Mouse (Mus musculus) forebrain, embryonic 15.5 days (tissue): ENCODE measurements around the gene 1700066M21Rik. TPM values are rescaled to one million over a fixed set of nuclear protein-coding genes. Genes with fewer than 3 reads are reported as not detected.

Experiments
- ATAC-seq: fragments of 200-750 bp; cut with Nextera tagmentation; replicated peaks from 2 replicates; pipeline ENCODE4 v1.8.0; 2017; ENCODE audit warnings: mild to moderate bottlenecking, moderate TSS enrichment, moderate library complexity
- H3K27ac ChIP-seq: fragments of 300-500 bp; sonication (generic); replicated peaks from 2 replicates; pipeline ENCODE4 v1.5.1; 2015; ENCODE audit warnings: mild to moderate bottlenecking, inconsistent platforms
- H3K27me3 ChIP-seq: fragments of 300-500 bp; sonication (generic); 2 replicates; pipeline ENCODE4 v1.6.1; 2015; ENCODE audit warnings: inconsistent platforms
- H3K36me3 ChIP-seq: fragments of 300-500 bp; sonication (generic); 2 replicates; pipeline ENCODE4 v1.6.1; 2015; ENCODE audit warnings: mild to moderate bottlenecking, inconsistent platforms
- H3K4me1 ChIP-seq: fragments of 300-500 bp; sonication (generic); 2 replicates; pipeline ENCODE4 v1.6.1; 2015; ENCODE audit warnings: inconsistent platforms
- H3K4me2 ChIP-seq: fragments of 300-500 bp; sonication (generic); replicated peaks from 2 replicates; pipeline ENCODE4 v1.6.1; 2015; ENCODE audit warnings: mild to moderate bottlenecking, inconsistent platforms
- H3K4me3 ChIP-seq: fragments of 300-500 bp; sonication (generic); 2 replicates; pipeline ENCODE4 v1.5.1; 2015; ENCODE audit warnings: mild to moderate bottlenecking, inconsistent platforms
- H3K9ac ChIP-seq: fragments of 300-500 bp; sonication (generic); replicated peaks from 2 replicates; pipeline ENCODE4 v1.6.1; 2015; ENCODE audit warnings: mild to moderate bottlenecking, inconsistent platforms
- H3K9me3 ChIP-seq: fragments of 300-500 bp; sonication (generic); 2 replicates; pipeline ENCODE4 v1.6.1; 2016; ENCODE audit warnings: inconsistent platforms
- WGBS: fragments of 180-500 bp; shearing (Covaris S2); methylation state at CpG from one replicate; pipeline ENCODE4 v1.1.7; 2015; ENCODE audit warnings: mixed read lengths; 5-methylcytosine and 5-hydroxymethylcytosine counted together
- polyA plus RNA-seq: library from polyadenylated mRNA; unstranded; fragments of >200 nt; fragmentation: Nextera tagmentation; extraction: Ambion mirVana; gene quantifications from 2 replicates; pipeline ENCODE4 v1.2.1, GENCODE M21; 2015

Gene 1700066M21Rik
- polyA plus RNA-seq, 1 experiment from 2014 or later = 34.1 TPM

DNA sequence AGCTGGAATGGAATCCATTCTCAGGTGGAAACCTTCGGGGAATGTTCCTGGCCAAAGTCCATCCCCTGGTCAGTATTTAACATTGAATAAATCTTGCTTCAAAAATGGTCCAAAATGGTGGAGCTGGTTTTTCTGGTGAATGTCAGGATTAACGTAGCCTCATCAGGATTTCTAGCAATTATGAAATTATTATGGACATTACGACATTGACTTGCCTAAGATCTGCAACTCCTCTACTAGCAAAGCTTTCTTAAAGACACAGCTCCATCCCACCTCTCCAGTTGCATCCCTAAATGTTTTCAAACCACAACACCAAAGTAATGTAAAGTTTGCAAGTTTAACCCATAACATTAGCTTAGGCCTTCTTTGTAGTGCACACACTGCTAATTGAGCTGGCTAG, 10.0 kb upstream of the 1700066M21Rik start:
- H3K9ac ChIP-seq = no peak overlapping the region
- no peaks in the 10 kb centered on the region for H3K9me3 ChIP-seq
- no peak overlapping the region for H3K4me3 ChIP-seq
- no peak for ATAC-seq
- H3K4me1 ChIP-seq = no peaks in the 10 kb centered on the region
- H3K27me3 ChIP-seq = no peaks in the 10 kb centered on the region
- no peak overlapping the region for H3K27ac ChIP-seq
- no peaks in the 10 kb centered on the region for H3K36me3 ChIP-seq
- 94% methylated on average over 3 of the region's 3 CpGs for WGBS
- no peak overlapping the region for H3K4me2 ChIP-seq

DNA sequence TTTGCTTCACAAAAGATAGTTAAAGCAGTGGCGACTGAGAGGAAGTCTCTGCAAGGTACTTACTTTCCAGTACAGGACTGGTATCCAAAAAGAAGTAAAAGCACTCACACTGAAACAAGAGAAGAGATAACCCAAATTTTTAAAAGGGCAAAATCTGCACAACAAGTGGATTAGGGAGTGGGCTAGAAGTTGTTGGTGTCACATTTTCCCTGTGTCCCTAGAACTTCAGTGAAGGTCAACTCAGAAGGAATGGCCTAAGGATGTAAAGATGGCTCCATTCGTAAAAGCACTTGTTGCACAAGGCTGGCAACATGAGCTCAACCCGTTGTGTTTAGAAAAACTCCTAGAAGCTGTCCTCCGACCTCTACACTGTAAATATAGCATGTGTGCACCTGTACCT, 8.3 kb upstream of the 1700066M21Rik start:
- WGBS = 84% methylated on average over 4 of the region's 4 CpGs
- Histone ChIP-seq H3K9ac (no peak overlapping the region), H3K27me3 (no peaks in the 10 kb centered on the region), H3K4me1 (no peaks in the 10 kb centered on the region), H3K27ac (no peak overlapping the region), H3K4me2 (no peak overlapping the region), H3K9me3 (no peaks in the 10 kb centered on the region), H3K4me3 (no peak overlapping the region), H3K36me3 (no peaks in the 10 kb centered on the region)
- no peak for ATAC-seq

DNA sequence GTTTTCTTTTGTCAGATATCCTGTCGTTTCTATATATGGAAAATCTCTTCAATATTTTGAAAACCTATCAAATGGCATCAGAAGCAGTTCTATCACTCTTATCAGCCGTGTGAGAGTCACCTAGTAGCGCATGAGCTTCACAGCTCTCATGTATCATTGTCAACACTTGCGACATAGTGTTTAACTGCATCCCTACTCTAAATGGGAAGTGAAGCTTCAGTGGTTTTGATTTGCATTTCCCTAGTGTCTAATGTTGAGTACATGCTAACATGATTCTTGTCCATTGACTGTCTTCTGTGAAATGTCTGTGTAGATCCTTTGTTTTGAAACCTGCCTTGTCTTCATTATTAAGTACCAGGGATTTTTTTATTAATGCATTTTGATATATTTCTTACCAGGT, 7.0 kb upstream of the 1700066M21Rik start:
- H3K9ac ChIP-seq = no peak overlapping the region
- WGBS = 87% methylated on average over 4 of the region's 4 CpGs
- no peak for ATAC-seq
- H3K4me1 ChIP-seq = no peaks in the 10 kb centered on the region
- H3K36me3 ChIP-seq = no peaks in the 10 kb centered on the region
- no peaks in the 10 kb centered on the region for H3K9me3 ChIP-seq
- H3K4me3 ChIP-seq = no peak overlapping the region
- no peaks in the 10 kb centered on the region for H3K27me3 ChIP-seq
- no peak overlapping the region for H3K4me2 ChIP-seq
- no peak overlapping the region for H3K27ac ChIP-seq

DNA sequence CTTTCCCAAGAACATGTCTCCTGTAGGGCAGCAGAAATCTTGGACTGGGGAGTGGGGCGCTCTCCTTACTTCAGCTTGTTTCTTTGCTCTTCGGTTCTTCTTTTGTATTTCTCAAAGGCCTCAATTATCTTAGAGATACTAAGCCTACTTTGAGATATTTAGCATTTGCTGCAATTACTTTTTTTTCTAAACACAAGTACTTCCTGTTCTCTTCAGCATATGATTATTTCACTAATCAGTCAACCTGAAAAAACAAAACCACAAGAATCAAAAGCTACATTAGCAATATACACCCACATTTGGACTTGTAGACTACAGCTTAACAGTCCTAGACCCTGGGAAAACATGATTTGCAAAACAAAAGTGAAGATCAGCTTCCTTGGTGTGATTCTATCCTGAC, 2.1 kb upstream of the 1700066M21Rik start:
- Histone ChIP-seq H3K36me3 (no peaks in the 10 kb centered on the region), H3K4me1 (peaks cover 28% of the 10 kb centered on the region), H3K9me3 (no peaks in the 10 kb centered on the region), H3K27ac (no peak overlapping the region), H3K27me3 (no peaks in the 10 kb centered on the region), H3K4me3 (no peak overlapping the region), H3K9ac (no peak overlapping the region), H3K4me2 (no peak overlapping the region)
- no peak for ATAC-seq
- 92% methylated on average over 2 of the region's 2 CpGs for WGBS

DNA sequence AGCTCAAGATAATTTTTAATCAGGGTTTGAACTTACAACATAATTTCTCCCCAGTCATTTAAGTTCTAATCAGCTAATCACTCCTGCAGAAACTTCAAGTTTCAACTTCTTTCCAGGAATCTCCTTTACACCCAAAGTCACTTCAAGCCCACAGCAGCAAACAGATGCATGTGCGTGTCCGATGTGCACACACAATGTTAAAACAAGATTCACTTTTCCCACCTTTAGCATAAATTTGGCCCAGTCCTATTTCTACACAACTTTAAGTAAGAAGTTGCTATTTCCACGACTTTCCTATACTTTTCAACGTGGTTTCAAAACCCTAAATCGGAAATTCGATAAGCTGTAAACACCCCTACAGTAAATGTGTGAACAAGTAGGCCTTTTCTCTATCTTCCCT, 614 bp upstream of the 1700066M21Rik start:
- peak overlapping the region; percentile 93 for H3K4me3 ChIP-seq
- WGBS = 70% methylated on average over 6 of the region's 6 CpGs
- 0 out of 2 replicates have a peak overlapping the region, but pooled peaks have one; percentile 92 for H3K9ac ChIP-seq
- no peaks in the 10 kb centered on the region for H3K36me3 ChIP-seq
- peak overlapping the region; percentile 56 for H3K4me2 ChIP-seq
- no peaks in the 10 kb centered on the region for H3K9me3 ChIP-seq
- no peak for ATAC-seq
- H3K27me3 ChIP-seq = no peaks in the 10 kb centered on the region
- H3K4me1 ChIP-seq = peaks cover 28% of the 10 kb centered on the region
- H3K27ac ChIP-seq = no peak overlapping the region

DNA sequence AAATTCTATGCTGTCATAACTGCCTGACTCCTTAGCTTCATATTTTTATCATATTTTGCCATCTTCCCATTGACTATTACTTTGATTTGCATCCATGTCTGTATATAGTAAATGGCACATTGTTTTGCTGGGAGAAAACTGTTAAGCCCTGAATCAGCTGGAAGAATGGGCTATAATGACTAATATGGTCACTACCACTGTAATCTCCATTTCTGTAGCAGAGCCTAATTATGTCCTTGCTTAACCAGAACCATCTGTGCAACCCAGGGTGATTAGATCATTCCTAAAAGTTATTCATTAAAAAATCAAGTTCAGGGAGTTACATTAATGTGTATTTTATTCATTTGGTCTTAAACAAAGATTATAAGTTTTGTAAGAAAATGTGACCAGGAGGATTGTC, 9.1 kb downstream of the 1700066M21Rik start:
- Histone ChIP-seq H3K9ac (no peak overlapping the region), H3K9me3 (no peaks in the 10 kb centered on the region), H3K4me1 (peaks cover 32% of the 10 kb centered on the region), H3K27me3 (no peaks in the 10 kb centered on the region), H3K4me3 (no peak overlapping the region), H3K27ac (peak overlapping the region; percentile 34; the same call in 1 of the 2 replicates), H3K36me3 (0 out of 2 replicates have a peak, but pooled peaks cover 3% of the 10 kb centered on the region), H3K4me2 (no peak overlapping the region)
- ATAC-seq = no peak

DNA sequence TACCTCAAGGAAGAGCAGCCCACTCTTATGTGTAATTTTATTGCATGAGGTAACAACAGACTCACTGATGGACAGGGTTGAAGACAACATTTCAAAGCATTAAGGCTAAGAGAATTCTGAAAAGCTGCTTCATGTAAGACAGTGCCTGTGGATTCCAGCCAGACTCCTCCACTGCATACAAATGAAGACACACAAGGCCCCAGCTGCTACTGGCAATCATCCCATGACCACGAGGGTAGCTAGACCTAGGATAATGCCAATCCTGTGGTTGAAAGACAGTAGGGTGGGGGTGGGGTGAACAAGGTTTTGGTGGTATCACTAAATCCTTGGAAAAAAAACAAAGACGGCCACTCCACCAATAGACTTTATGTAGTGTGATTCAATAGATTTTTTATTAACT, 10.5 kb downstream of the 1700066M21Rik start:
- Histone ChIP-seq H3K4me1 (peaks cover 32% of the 10 kb centered on the region), H3K9me3 (no peaks in the 10 kb centered on the region), H3K9ac (no peak overlapping the region), H3K36me3 (peaks cover 8% of the 10 kb centered on the region; the same call in 1 of the 2 replicates), H3K27ac (peak overlapping the region; percentile 69), H3K4me3 (no peak overlapping the region), H3K4me2 (no peak overlapping the region), H3K27me3 (no peaks in the 10 kb centered on the region)
- ATAC-seq = peak; percentile 87
- 20% methylated on average over 2 of the region's 2 CpGs for WGBS

DNA sequence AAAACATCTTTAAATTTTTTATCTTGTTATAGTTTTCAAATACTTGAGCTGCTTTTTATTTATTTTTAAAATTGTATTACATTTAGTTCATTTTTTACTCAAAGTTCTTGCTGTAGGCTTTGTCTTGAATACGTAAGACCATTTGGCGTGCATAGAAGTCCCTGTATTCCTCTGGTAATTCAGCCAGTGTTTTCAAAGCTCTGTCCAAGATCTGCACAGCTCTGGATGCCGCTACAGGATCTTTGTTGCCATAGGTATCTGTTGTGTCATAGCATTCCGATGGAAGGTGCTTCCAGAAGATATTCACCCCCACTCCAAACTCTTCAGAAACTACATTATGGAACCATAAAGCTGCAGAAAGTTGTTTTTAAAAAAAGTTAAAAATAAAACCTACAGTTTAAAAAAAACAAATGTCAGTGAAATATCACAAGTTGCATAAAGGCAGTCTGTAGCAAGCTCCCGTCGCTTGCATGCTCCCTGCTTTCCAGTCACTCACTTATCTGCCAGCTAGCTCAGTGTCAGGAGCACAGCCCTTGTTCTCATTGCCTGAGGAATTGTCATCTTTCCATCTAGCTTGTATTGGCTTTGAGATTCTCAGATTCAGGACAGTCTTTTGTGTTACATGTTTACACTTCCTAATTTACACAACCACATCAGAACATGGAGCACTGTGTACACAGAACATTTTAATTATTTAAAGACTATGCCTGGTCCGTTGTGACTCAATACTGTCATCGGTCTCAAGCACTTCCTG, 11.2 kb downstream of the 1700066M21Rik start:
- no peak overlapping the region for H3K4me3 ChIP-seq
- ATAC-seq = peak; percentile 62; the same call in 1 of the 2 replicates
- peak overlapping the region; percentile 59 for H3K27ac ChIP-seq
- H3K9me3 ChIP-seq = no peaks in the 10 kb centered on the region
- H3K4me2 ChIP-seq = no peak overlapping the region
- WGBS = 67% methylated on average over 8 of the region's 8 CpGs
- H3K36me3 ChIP-seq = peaks cover 15% of the 10 kb centered on the region; the same call in 1 of the 2 replicates
- H3K9ac ChIP-seq = no peak overlapping the region
- no peaks in the 10 kb centered on the region for H3K27me3 ChIP-seq
- peaks cover 32% of the 10 kb centered on the region for H3K4me1 ChIP-seq

DNA sequence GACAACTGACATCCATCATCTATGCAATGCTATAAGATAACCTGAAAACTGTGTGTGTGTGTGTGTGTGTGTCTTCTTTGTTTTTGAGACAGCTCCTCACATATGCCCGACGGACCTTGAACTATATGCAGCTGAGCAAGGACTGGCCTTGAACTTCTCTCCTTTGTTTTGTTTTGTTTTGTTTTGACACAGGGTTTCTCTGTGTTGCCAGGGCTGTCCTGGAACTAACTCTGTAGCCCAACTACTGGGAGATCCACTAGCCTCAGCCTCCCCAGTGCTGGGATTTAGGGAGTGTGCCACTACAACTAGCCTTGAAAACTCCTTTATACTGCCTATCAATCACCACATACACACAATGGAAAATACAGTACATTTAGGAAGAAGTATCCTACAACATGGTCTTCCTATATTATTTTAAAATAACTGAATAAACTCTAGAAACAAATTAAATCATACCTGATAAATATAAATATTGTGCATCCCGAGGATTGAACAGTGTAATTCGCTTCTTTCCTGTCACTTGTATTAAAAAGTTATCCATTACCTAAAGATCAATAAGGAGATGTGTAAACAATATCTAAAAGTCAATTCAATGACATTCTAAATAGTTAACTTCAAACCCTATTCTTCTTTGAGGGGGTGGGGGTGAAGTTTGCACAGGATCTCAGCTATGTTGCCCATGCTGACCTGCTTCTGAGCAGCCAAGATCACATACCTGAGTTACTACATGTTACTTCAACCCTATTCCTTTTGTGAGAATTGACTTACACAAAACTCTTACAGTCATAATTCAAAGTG, 13.8 kb downstream of the 1700066M21Rik start:
- H3K4me3 ChIP-seq = no peak overlapping the region
- H3K9ac ChIP-seq = no peak overlapping the region
- no peak overlapping the region for H3K27ac ChIP-seq
- peaks cover 24% of the 10 kb centered on the region for H3K36me3 ChIP-seq
- no peaks in the 10 kb centered on the region for H3K27me3 ChIP-seq
- no peaks in the 10 kb centered on the region for H3K9me3 ChIP-seq
- H3K4me2 ChIP-seq = no peak overlapping the region
- H3K4me1 ChIP-seq = peaks cover 24% of the 10 kb centered on the region
- no peak for ATAC-seq
- WGBS = 95% methylated on average over 4 of the region's 4 CpGs

DNA sequence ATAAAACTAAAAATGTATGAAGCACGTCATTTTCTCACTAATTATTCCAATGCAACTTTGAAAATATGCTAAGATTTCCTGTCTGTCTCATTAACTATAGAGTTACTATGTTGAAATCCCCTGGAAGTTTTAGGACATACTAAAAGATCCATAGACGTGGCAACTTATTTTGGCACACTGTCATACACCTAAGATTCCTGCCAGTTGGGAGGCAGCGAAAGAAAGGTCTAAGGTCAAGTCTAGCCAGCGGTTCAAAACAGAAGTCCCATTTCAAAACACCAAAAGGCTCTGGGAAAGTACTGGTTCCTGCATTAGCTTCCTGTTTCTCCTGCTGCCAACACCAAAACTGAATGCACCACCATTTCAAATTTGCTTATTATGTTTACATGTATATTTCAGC, 15.0 kb downstream of the 1700066M21Rik start:
- Histone ChIP-seq H3K4me2 (no peak overlapping the region), H3K27me3 (no peaks in the 10 kb centered on the region), H3K36me3 (peaks cover 33% of the 10 kb centered on the region), H3K4me1 (peaks cover 14% of the 10 kb centered on the region), H3K9me3 (no peaks in the 10 kb centered on the region), H3K9ac (no peak overlapping the region), H3K4me3 (no peak overlapping the region), H3K27ac (no peak overlapping the region)
- WGBS = 84% methylated on average over 4 of the region's 4 CpGs
- ATAC-seq = no peak

DNA sequence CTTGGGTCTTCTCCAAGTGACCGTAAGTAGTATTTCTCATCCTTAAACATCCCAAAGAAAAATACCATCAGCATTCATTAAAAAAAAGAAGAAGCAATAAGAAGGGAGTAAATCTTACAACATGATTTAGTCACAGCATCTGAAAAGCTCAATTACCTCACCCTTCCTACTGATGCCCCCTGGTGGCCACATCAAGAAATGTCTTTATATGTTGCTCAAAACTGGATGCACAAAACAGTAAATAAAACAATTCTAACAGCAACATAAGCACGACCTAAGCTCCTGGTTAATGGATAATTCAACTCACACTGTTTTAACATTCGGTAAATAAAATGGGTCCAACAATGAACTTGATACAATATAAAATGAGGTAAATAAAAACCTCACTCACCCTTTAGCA, 16.6 kb downstream of the 1700066M21Rik start:
- H3K4me1 ChIP-seq = peaks cover under 1% of the 10 kb centered on the region; the same call in 1 of the 2 replicates
- WGBS = 64% methylated on average over 3 of the region's 3 CpGs
- no peak overlapping the region for H3K27ac ChIP-seq
- no peak overlapping the region for H3K4me2 ChIP-seq
- ATAC-seq = no peak
- H3K9ac ChIP-seq = no peak overlapping the region
- no peaks in the 10 kb centered on the region for H3K27me3 ChIP-seq
- no peaks in the 10 kb centered on the region for H3K9me3 ChIP-seq
- no peak overlapping the region for H3K4me3 ChIP-seq
- peaks cover 33% of the 10 kb centered on the region for H3K36me3 ChIP-seq

DNA sequence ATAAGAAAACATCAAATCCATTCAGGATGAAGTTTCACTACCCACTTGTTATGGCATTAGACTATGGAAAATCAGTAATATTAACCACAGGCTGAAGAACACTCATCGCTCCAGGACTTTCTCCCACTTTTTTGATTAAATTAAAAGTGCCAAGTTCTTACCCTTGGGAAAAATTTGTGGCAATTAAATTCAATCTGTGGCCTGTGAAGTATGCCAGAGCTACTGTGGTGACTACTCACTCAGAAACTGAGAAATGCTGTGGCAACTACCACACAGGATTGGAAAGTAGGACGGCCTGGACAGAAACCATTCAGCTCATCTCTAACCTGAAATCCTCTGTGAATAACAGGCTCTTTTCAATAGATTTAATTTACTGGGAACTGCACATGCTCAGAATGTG, 22.9 kb downstream of the 1700066M21Rik start:
- 87% methylated on average over 2 of the region's 2 CpGs for WGBS

More for the DNA sequence above, 22.9 kb downstream of the 1700066M21Rik start:
- no peak overlapping the region for H3K4me3 ChIP-seq
- H3K9ac ChIP-seq = no peak overlapping the region
- ATAC-seq = no peak
- peaks cover 7% of the 10 kb centered on the region for H3K4me1 ChIP-seq
- no peaks in the 10 kb centered on the region for H3K9me3 ChIP-seq
- no peaks in the 10 kb centered on the region for H3K27me3 ChIP-seq
- no peak overlapping the region for H3K27ac ChIP-seq
- H3K4me2 ChIP-seq = no peak overlapping the region
- H3K36me3 ChIP-seq = peaks cover 18% of the 10 kb centered on the region
